In the genomic region with DNA sequence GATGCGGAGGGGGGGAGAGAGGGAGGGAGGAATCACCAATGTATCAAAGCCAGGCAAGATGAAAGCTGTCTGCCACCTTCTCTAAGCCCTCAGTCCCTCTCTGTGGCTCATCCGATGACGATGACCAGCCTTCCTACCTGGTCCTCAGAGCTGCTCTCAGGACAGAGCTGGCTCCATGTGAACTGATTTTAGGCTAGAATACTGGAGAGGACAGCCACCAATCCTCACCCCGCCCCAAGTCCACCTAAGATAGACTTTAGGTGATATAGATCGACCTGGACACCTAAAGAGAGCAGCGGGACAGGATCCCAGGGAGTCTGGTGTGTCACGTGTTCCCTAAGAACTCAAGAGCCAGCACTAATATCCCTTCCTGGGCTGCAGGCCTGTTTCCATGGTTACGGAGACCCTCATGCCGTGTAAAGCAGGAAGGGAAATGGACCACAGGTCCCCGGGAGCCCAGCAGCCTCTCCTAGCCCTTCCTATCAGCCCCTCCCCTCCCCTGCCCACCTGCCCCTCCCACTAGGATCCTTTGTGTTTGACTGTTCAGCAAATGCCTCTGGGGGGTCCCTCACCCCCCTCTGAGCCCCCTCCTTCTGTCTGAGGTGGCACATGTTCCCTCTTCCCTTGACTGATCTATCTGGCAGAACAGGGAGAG, we compare ENCODE assay signal across 15 mouse cellular contexts. TPM values are rescaled to one million over a fixed set of nuclear protein-coding genes. Genes with fewer than 3 reads are reported as not detected.
DNase-seq lines count a peak whose midpoint lies in the region; ATAC-seq lines count a peak whose summit lies in the region.
"Had no signal": no experiment of that assay in that cellular context is flagged by ENCODE, and none has a peak within 500 bp of the region (broad histone marks: within the 10 kb centered on the region; RNA-seq: fewer than 3 reads in every experiment).

No protein-coding gene starts in this region.

- peak overlapping the region; percentile 35; the same call in 1 of the 2 replicates for H3K9ac ChIP-seq in forebrain, embryonic 14.5 days (ENCODE audit: low read length)
- H3K9ac ChIP-seq in limb, embryonic 11.5 days (ENCODE audit: low read length), result no peak overlapping the region
- 0 out of 2 replicates have a peak overlapping the region, but pooled peaks have one; percentile 13 for H3K9ac ChIP-seq in neural tube, embryonic 12.5 days
- H3K9ac ChIP-seq: heart, embryonic 13.5 days; liver, embryonic 13.5 days had no signal

- no peak overlapping the region; the same call in 1 of the 2 replicates for H3K4me2 ChIP-seq in forebrain, embryonic 14.5 days (ENCODE audit: low read length)
- H3K4me2 ChIP-seq in limb, embryonic 11.5 days (ENCODE audit: low read depth, severe bottlenecking), result no peak overlapping the region
- H3K4me2 ChIP-seq in neural tube, embryonic 12.5 days (replicated peaks), result no peak overlapping the region
- H3K4me2 ChIP-seq: heart, embryonic 13.5 days; liver, embryonic 13.5 days had no signal

- H3K4me1 ChIP-seq in forebrain, embryonic 14.5 days (ENCODE audit: control insufficient read depth, insufficient read depth, low read length), result peaks cover 23% of the 10 kb centered on the region
- H3K4me1 ChIP-seq in limb, embryonic 11.5 days (ENCODE audit: control insufficient read depth, insufficient read depth, low read length), result peaks cover 8% of the 10 kb centered on the region; the same call in 1 of the 2 replicates
- H3K4me1 ChIP-seq in neural tube, embryonic 12.5 days, result peaks cover 24% of the 10 kb centered on the region
- H3K4me1 ChIP-seq: liver, embryonic 13.5 days had no signal

- no peaks in the 10 kb centered on the region for H3K27me3 ChIP-seq in forebrain, embryonic 14.5 days (replicated peaks; ENCODE audit: control insufficient read depth, insufficient read depth, low read length)
- 0 out of 2 replicates have a peak, but pooled peaks cover 2% of the 10 kb centered on the region for H3K27me3 ChIP-seq in limb, embryonic 11.5 days (ENCODE audit: control insufficient read depth, insufficient read depth, low read length)
- H3K27me3 ChIP-seq in neural tube, embryonic 12.5 days (replicated peaks), result peaks cover 12% of the 10 kb centered on the region; the same call in 1 of the 2 replicates

- H3K9me3 ChIP-seq in forebrain, embryonic 14.5 days (replicated peaks; ENCODE audit: control insufficient read depth, low read length), result no peaks in the 10 kb centered on the region
- H3K9me3 ChIP-seq in limb, embryonic 11.5 days (ENCODE audit: control insufficient read depth, low read length), result no peaks in the 10 kb centered on the region
- no peaks in the 10 kb centered on the region for H3K9me3 ChIP-seq in neural tube, embryonic 12.5 days
- H3K9me3 ChIP-seq: heart, embryonic 13.5 days; liver, embryonic 13.5 days had no signal

- H3K36me3 ChIP-seq in forebrain, embryonic 14.5 days (ENCODE audit: control insufficient read depth, insufficient read depth, low read length), result no peaks in the 10 kb centered on the region
- no peaks in the 10 kb centered on the region for H3K36me3 ChIP-seq in limb, embryonic 11.5 days (ENCODE audit: control insufficient read depth, insufficient read depth, low read length)
- H3K36me3 ChIP-seq in neural tube, embryonic 12.5 days, result no peaks in the 10 kb centered on the region
- H3K36me3 ChIP-seq: heart, embryonic 13.5 days; liver, embryonic 13.5 days had no signal

- peak overlapping the region; percentile 96 for H3K27ac ChIP-seq in forebrain, embryonic 14.5 days (ENCODE audit: low read depth, low read length)
- H3K27ac ChIP-seq in limb, embryonic 11.5 days (replicated peaks; ENCODE audit: low read depth, low read length), result no peak overlapping the region
- H3K27ac ChIP-seq in neural tube, embryonic 12.5 days, result peak overlapping the region; percentile 54
- H3K27ac ChIP-seq: heart, embryonic 13.5 days; liver, embryonic 13.5 days had no signal

- DNase-seq in embryo, embryonic 10 days (ENCODE audit: low spot score), result peak; percentile 21
- no peak for DNase-seq in embryo, embryonic 9.5 days (ENCODE audit: extremely low spot score)
- peak; percentile 84 for DNase-seq in forebrain, embryonic 14.5 days (ENCODE audit: low spot score)
- peak; percentile 49 for DNase-seq in limb, embryonic 11.5 days (ENCODE audit: low spot score)
- DNase-seq in gastrocnemius, postnatal 36 days, result no peak
- DNase-seq in heart, adult 9 months (ENCODE audit: low spot score in 2 of 2), result no peak
- no peak for DNase-seq in right cerebral cortex, postnatal 36 days (ENCODE audit: low spot score in 2 of 2)
- DNase-seq: kidney, adult 11 months; liver, embryonic 13.5 days; thymus, postnatal 4 days had no signal

- 54% methylated on average over 10 of the region's 10 CpGs for WGBS in forebrain, embryonic 14.5 days
- WGBS in limb, embryonic 11.5 days, result 55% methylated on average over 10 of the region's 10 CpGs
- WGBS in neural tube, embryonic 12.5 days, result 49% methylated on average over 10 of the region's 10 CpGs

- intact Hi-C loops in gastrocnemius, postnatal 36 days (cut with DNase I), result loop anchor here (2.0 to 5.0 kb wide), 2 partner anchors 117 to 263 kb away; no protein-coding TSS in a partner anchor

- no peak overlapping the region for H3K4me3 ChIP-seq in forebrain, embryonic 14.5 days (ENCODE audit: low read depth, low read length)
- no peak overlapping the region for H3K4me3 ChIP-seq in limb, embryonic 11.5 days (ENCODE audit: low read depth, low read length)
- H3K4me3 ChIP-seq in neural tube, embryonic 12.5 days, result no peak overlapping the region
- H3K4me3 ChIP-seq: heart, embryonic 13.5 days; liver, embryonic 13.5 days had no signal

- ATAC-seq in forebrain, embryonic 14.5 days, result peak; percentile 75
- ATAC-seq in limb, embryonic 11.5 days (ENCODE audit: insufficient number of reproducible peaks, low FRiP score, low TSS enrichment, low read depth), result peak; percentile 41; the same call in 1 of the 2 replicates
- peak; percentile 52 for ATAC-seq in neural tube, embryonic 12.5 days (ENCODE audit: low FRiP score, low read depth)

RNA-seq across cellular contexts. Expression of a gene that starts 33.0 kb away (rescaled TPM):
- polyA plus RNA-seq in forebrain, embryonic 14.5 days (2014; fragmentation: Nextera tagmentation; extraction: Ambion mirVana), result 0.29 and 0.45 TPM in 2 replicates
- polyA plus RNA-seq in limb, embryonic 11.5 days (2014; fragmentation: Nextera tagmentation; extraction: Ambion mirVana), result not detected in 2 replicates
- polyA plus RNA-seq in neural tube, embryonic 12.5 days (2016; fragmentation: Nextera tagmentation; extraction: Ambion mirVana), result 7.5 and 10.9 TPM in 2 replicates
- not detected for total RNA-seq in gastrocnemius, postnatal 36 days (2021)
- total RNA-seq: adrenal gland, adult 18-20 months; layer of hippocampus, postnatal 10 days; MEL had no signal
- polyA plus RNA-seq: heart, embryonic 13.5 days; liver, embryonic 13.5 days had no signal

RNA-seq across cellular contexts. Expression of a gene that starts 43.8 kb away (rescaled TPM):
- 51.5 and 57.8 TPM in 2 replicates for polyA plus RNA-seq in forebrain, embryonic 14.5 days (2014; fragmentation: Nextera tagmentation; extraction: Ambion mirVana)
- polyA plus RNA-seq in limb, embryonic 11.5 days (2014; fragmentation: Nextera tagmentation; extraction: Ambion mirVana), result 3.6 and 4.6 TPM in 2 replicates
- 48.4 and 56.5 TPM in 2 replicates for polyA plus RNA-seq in neural tube, embryonic 12.5 days (2016; fragmentation: Nextera tagmentation; extraction: Ambion mirVana)
- total RNA-seq in gastrocnemius, postnatal 36 days (2021), result under 1 TPM; 0.42 to 0.54 TPM

Comparison
In these comparisons a context has a peak if more than half of its experiments do, and no peak if none do; other contexts are left out.
1. DNase-seq: peak in embryo, embryonic 10 days (single experiment), forebrain, embryonic 14.5 days (single experiment) and limb, embryonic 11.5 days (single experiment); none in embryo, embryonic 9.5 days (single experiment), gastrocnemius, postnatal 36 days (0 of 2), heart, adult 9 months (0 of 2) and right cerebral cortex, postnatal 36 days (0 of 2).
2. Peak in every context shown above with its lines, with median percentiles within 50 percentile points of each other: ATAC-seq.